Mouse (Mus musculus) lung, adult 2 months (tissue): ENCODE results near the gene Sh3rf3.

Source experiments
- CTCF ChIP-seq: fragments of 200-500 bp; IDR thresholded peaks from 2 replicates; pipeline ENCODE4 v1.5.1; 2011; ENCODE audit warnings: mild to moderate bottlenecking, low read length, control low read depth; ENCODE audit not compliant: insufficient read depth
- POLR2A ChIP-seq: fragments of 200-500 bp; IDR thresholded peaks from 2 replicates; pipeline ENCODE4 v1.6.1; 2011; ENCODE audit warnings: low read depth, mild to moderate bottlenecking, control low read depth, low read length, borderline replicate concordance; ENCODE audit errors: extremely low read depth

DNA sequence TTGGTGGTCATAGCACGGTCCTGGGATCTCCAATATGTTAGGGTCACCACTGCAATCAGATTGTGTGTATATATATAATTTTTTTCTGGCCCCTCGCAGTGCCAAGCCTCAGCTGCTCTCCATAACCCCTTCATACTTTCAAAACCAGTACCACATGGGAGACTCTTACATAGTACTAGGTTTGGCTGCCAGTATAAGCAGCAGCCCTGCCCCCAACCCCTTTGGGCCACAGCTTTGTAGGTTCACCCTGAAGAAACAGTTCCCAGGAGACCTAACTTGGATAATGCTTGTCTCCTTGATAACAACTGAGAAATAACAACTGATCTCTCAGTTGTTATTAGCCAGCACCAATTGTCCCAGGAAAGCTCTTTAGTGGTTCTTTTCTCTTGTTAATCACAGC is 69.6 kb downstream of the Sh3rf3 start:
- no peak for TF ChIP-seq CTCF
- TF ChIP-seq POLR2A: no peak
